Mouse (Mus musculus) small intestine, adult 2 months (tissue): Measurements from ENCODE around the gene Dusp18.

Experiments used
- CTCF ChIP-seq: fragments of 200-500 bp; IDR thresholded peaks from 2 replicates; pipeline ENCODE4 v1.5.1; 2012; ENCODE audit warnings: low read depth, mild to moderate bottlenecking, control low read depth, inconsistent platforms, low read length, moderate library complexity, mixed read lengths; ENCODE audit not compliant: insufficient replicate concordance, insufficient read length; ENCODE audit errors: extremely low read depth
- POLR2A ChIP-seq: fragments of 200-500 bp; IDR thresholded peaks from 2 replicates; pipeline ENCODE4 v1.6.1; 2012; ENCODE audit warnings: low read depth, mild to moderate bottlenecking, control low read depth, inconsistent platforms, low read length, moderate library complexity

DNA sequence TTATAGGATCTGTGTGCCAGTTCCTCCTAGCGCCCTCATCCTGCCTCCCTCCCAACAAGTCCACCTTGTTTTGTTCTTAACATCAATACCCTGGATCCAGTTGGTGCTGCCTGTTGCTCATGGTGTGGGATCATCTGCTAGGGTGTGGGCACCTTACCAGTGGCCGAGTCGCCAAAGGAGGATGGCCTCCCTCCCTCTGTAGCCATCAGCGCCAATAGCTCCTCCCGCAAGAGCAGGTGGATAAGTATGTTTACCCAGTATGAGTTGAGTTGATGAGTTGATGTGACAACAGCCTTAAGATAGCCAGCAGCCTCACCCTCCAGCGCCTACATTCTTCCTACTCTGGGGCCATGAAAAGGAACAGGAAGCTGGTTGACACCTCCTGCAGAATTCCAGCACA is 5.3 kb downstream of the Dusp18 start:
- TF ChIP-seq POLR2A: no peak
- no peak for TF ChIP-seq CTCF
